Mouse (Mus musculus): Measurements from ENCODE around the gene Tdrd9.

GRCm38 (mm10) chr12:112025457-112025856 lies 54.1 kb downstream of the Tdrd9 start:
- TF ChIP-seq CTCF (IDR thresholded peaks at IDR 0.05) (no peak), EP300 (IDR thresholded peaks at IDR 0.05; ENCODE audit: insufficient read depth, low read depth, low read length) (no peak), POLR2A (IDR thresholded peaks at IDR 0.05; ENCODE audit: insufficient read depth, low read depth, low read length) (no peak)
